Mouse (Mus musculus): Measurements from ENCODE around the gene Adgrg5. TPM values are rescaled to one million over a fixed set of nuclear protein-coding genes. Genes with fewer than 3 reads are reported as not detected.

Gene Adgrg5
- polyA plus RNA-seq, 1 experiment from 2014 or later: not detected

DNA sequence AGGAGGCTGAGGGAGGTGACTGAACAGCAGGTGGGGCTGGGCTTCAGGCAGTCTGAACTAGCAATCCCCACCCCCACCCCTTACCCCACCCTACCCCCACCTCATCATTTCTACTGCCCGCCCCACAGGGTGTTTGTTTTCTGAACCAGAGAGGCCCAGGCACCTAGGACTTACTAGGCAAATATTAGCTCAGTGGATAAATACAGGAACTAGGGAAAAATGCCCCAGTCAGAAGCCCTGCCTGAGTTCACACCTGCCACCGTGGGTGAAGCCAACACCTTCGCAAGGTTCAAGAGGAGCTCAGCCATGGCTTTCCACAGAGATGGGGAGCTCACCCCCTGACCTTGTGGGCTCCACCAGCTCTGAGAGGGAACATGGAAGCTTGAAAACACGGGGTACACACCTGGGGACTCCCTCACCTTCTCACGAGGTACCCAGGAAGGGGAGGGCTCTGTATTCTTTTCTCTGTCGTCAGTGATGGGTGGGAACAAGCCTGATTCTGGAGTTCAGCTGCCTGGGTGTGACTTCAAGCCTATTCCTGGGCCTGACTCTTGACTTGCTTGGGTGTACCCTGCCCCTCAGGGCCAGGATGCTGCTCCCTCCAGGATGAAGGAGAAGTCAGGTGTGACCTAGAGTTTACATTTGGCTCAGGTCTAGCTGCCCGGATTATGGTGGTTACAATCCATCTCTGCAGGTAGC is 51.1 kb downstream of the Adgrg5 start, which contains the start of gene Adgrg1:
Gene Adgrg1 (plus strand): TSS at position 285 of the 699 bp plus-strand sequence.
- Histone ChIP-seq H3K27me3 (no peaks in the 10 kb centered on the region), H3K9ac (replicated peaks) (no peak within 1 kb of the TSS), H3K4me2 (replicated peaks) (no peak within 1 kb of the TSS), H3K36me3 (no peaks in the 10 kb centered on the region), H3K9me3 (no peaks in the 10 kb centered on the region), H3K27ac (replicated peaks) (no peak within 1 kb of the TSS), H3K4me3 (no peak within 1 kb of the TSS), H3K4me1 (peaks cover 25% of the 10 kb centered on the region)
- 63% methylated on average over 7 of the region's 7 CpGs for WGBS
- no peak for ATAC-seq (replicated peaks)

DNA sequence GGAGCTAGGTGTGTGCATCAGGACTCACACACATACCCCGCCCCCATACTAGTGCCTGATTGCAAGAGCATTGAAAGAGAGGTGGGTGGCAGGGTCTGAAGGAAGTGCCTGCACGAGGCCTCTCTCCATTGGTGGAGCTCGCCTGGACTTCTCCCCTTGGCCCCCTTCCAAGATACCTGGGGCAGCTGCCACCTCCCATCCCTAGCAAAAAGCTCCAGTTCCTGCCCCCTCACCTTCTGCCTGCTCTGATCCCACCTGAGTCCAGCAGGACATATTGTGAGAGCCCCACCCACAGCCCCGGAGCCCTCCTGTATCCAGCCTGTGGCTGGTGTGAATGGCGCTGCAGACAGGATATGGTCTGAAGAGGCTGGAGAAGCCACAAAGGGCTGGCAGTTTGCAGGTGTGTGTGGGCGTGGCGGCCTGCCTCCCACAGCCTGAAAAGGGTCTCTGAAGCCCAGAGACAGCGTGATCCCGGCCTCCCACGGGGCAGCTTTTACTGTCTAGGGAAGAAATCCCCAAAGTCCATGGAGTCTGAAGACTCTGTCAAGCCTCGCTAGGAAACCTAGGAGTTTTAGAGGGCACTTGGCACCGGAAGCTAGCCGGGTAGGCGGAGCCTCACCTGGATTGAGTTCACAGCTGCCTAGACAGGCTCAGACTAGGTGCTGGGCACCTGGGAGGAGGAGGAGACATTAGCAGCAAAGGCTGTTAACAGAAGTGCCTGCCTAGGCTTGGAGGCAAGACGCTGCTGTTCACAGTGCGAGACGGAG is 53.3 kb downstream of the Adgrg5 start:
- Histone ChIP-seq H3K36me3 (no peaks in the 10 kb centered on the region), H3K4me3 (no peak overlapping the region), H3K27me3 (no peaks in the 10 kb centered on the region), H3K4me1 (peaks cover 35% of the 10 kb centered on the region), H3K4me2 (replicated peaks) (peak overlapping the region; percentile 16; the same call in 1 of the 2 replicates), H3K9me3 (no peaks in the 10 kb centered on the region), H3K27ac (replicated peaks) (no peak overlapping the region), H3K9ac (replicated peaks) (no peak overlapping the region)
- ATAC-seq (replicated peaks): no peak
- WGBS: 22% methylated on average over 17 of the region's 17 CpGs

DNA sequence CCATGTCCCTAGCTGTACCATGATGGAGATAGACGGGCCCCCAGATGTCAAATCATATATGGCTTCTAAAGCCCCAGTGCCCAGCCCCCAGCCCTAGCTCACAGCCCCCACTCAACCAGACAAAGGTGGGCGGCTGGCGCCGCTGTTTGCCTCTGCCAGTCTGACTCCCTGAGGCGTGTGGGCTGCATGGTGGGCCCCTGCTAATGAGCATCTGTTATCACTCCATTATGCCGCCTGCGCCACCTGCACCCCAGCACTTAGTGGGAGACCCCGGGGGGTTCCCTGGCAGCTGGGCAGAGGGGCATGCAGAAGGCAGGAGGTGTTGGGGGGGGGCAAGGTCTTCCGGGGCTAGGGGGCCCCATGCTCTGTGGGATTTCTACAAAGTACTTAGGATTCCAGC is 54.6 kb downstream of the Adgrg5 start:
- no peaks in the 10 kb centered on the region for H3K36me3 ChIP-seq
- no peak overlapping the region for H3K4me2 ChIP-seq (replicated peaks)
- H3K9me3 ChIP-seq: no peaks in the 10 kb centered on the region
- H3K4me3 ChIP-seq: no peak overlapping the region
- no peaks in the 10 kb centered on the region for H3K27me3 ChIP-seq
- ATAC-seq (replicated peaks): peak; percentile 40
- peaks cover 48% of the 10 kb centered on the region for H3K4me1 ChIP-seq
- no peak overlapping the region for H3K9ac ChIP-seq (replicated peaks)
- H3K27ac ChIP-seq (replicated peaks): peak overlapping the region; percentile 51; the same call in 1 of the 2 replicates
- whole genome bisulfite sequencing: 6% methylated on average over 9 of the region's 9 CpGs

DNA sequence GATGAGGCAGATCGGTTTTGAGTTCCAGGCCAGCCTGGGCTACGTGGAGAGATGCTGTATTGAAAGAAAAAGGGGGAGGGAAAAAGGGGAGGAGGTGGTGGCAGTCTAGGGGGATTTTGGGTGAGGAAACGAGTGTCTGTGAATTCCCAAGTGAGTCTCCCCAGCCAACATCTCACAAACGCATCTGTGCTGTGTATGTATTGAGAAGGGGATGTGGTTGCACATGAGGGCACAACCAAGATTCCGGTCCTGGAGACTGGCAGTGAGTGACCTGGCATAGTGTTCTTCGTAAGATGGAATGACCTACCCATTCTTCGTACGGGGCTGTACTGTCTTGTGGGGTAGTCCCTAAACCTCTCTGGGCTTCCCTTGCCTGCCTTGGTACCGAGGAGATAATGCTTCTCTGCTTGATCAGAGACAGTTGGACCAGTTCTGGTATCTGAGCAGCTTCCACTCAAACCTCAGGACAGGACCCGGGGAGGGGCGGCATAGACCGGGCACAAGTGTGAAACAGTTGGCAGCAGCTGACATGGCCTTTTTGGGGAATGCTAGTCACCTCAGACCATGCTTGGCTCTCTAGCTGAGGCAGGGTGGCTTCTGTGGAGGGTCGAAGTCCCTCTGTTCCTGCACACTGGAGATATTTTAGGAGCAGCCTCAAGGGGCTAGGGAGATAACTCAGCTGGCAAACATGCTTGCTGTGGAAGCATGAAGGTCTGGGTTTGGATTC is 55.3 kb downstream of the Adgrg5 start:
- ATAC-seq (replicated peaks): no peak

DNA sequence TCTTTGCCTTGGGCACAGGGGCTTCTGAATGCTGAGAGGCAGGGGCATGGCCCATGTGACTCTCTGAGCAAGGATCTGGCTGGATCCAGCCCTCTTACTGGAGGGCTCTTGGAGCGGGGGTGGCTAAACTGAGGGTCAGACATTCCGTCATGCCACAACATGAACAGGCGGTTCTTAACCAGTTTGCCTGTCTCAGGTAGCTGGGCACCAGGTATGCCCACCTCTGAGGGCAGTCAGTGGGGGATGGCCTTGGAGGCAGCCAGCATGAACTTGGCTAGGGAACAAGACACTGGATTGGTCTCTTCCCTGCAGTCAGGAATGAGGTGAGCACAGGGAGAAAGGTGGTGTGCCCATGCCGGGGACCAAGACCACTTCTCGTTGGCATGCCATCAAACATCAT is 56.7 kb downstream of the Adgrg5 start:
- Histone ChIP-seq H3K27me3 (no peaks in the 10 kb centered on the region), H3K4me3 (no peak overlapping the region), H3K4me2 (replicated peaks) (no peak overlapping the region), H3K9me3 (no peaks in the 10 kb centered on the region), H3K36me3 (no peaks in the 10 kb centered on the region), H3K4me1 (peaks cover 65% of the 10 kb centered on the region), H3K27ac (replicated peaks) (no peak overlapping the region), H3K9ac (replicated peaks) (no peak overlapping the region)
- ATAC-seq (replicated peaks): no peak
- WGBS: 89% methylated on average over 5 of the region's 5 CpGs

More for the DNA sequence above, 55.3 kb downstream of the Adgrg5 start:
- no peak overlapping the region for H3K4me3 ChIP-seq
- H3K9ac ChIP-seq (replicated peaks): no peak overlapping the region
- peak overlapping the region; percentile 51; the same call in 1 of the 2 replicates for H3K27ac ChIP-seq (replicated peaks)
- no peaks in the 10 kb centered on the region for H3K9me3 ChIP-seq
- H3K4me1 ChIP-seq: peaks cover 55% of the 10 kb centered on the region
- 68% methylated on average over 13 of the region's 13 CpGs for WGBS
- H3K27me3 ChIP-seq: no peaks in the 10 kb centered on the region
- no peak overlapping the region for H3K4me2 ChIP-seq (replicated peaks)
- no peaks in the 10 kb centered on the region for H3K36me3 ChIP-seq

DNA sequence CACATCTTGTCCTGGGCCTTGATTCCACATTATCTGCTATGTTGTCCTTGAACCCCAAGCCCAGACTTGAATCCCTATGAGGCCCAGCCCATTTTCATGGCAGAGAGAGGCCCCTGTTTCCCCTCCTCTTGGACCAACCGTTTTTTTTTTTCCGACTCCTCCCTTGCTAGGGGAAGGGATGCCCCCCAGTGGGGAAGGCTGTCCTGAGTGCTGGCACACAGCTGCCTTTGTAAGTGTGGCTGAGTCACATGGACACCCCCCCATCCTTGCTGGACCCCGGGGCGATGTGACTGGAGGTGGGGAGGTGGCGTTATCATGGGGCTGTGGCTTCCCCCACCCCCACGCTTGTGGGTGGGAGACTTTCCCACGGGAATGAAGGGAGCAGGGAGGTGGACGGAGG is 57.5 kb downstream of the Adgrg5 start:
- Histone ChIP-seq H3K4me3 (no peak overlapping the region), H3K36me3 (no peaks in the 10 kb centered on the region), H3K9me3 (no peaks in the 10 kb centered on the region), H3K9ac (replicated peaks) (no peak overlapping the region), H3K27me3 (no peaks in the 10 kb centered on the region), H3K4me2 (replicated peaks) (no peak overlapping the region), H3K27ac (replicated peaks) (peak overlapping the region; percentile 83), H3K4me1 (peaks cover 73% of the 10 kb centered on the region)
- no peak for ATAC-seq (replicated peaks)
- 57% methylated on average over 8 of the region's 8 CpGs for WGBS

DNA sequence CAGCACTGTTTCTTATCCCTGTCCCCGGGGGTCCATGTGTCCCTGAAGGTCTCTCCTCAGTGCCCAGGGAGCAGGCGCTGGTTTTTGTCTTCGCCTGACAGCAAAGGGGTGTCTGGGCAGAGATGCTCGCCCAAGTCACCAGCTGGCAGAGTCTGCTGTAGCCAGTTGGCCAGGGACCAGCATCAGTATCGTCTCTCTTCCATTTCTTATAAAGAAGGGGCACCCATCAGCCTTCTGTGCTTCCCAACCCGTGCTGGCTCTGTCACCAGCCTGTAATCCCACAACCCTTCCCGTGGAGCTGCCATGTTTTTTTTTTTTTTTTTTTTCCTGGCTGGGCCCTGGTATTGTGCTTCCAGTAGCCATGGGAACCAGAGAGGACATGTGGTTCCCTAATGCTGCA is 58.4 kb downstream of the Adgrg5 start:
- WGBS: 33% methylated on average over 7 of the region's 7 CpGs
- H3K9me3 ChIP-seq: no peaks in the 10 kb centered on the region
- H3K4me1 ChIP-seq: peaks cover 78% of the 10 kb centered on the region
- peak; percentile 30 for ATAC-seq (replicated peaks)
- no peak overlapping the region for H3K4me3 ChIP-seq
- no peak overlapping the region for H3K4me2 ChIP-seq (replicated peaks)
- no peak overlapping the region for H3K9ac ChIP-seq (replicated peaks)
- H3K27me3 ChIP-seq: no peaks in the 10 kb centered on the region
- H3K36me3 ChIP-seq: no peaks in the 10 kb centered on the region
- H3K27ac ChIP-seq (replicated peaks): peak overlapping the region; percentile 83

DNA sequence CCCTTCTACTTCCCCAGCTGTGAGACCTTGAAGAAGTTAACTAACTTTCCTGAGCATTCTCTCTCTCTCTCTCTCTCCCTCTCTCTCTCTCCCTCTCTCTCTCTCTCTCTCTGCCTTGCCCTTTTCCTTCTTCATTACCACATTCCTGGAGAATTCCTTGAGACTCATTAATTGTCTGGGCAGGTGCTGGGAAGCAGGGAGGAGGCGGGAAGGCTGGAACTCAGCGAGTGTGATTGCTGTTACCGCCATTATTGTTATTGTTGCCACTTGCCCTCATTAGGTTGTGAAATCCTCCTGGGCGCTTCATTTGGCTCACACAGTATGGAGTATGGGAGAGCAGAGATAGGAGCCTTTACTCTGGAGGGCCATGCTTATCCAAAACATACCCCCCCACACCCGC is 59.7 kb downstream of the Adgrg5 start:
- WGBS: 14% methylated on average over 5 of the region's 5 CpGs
- no peak overlapping the region for H3K9ac ChIP-seq (replicated peaks)
- peak overlapping the region; percentile 83 for H3K27ac ChIP-seq (replicated peaks)
- H3K9me3 ChIP-seq: no peaks in the 10 kb centered on the region
- no peak for ATAC-seq (replicated peaks)
- no peaks in the 10 kb centered on the region for H3K36me3 ChIP-seq
- H3K27me3 ChIP-seq: no peaks in the 10 kb centered on the region
- H3K4me1 ChIP-seq: peaks cover 74% of the 10 kb centered on the region
- no peak overlapping the region for H3K4me3 ChIP-seq
- no peak overlapping the region for H3K4me2 ChIP-seq (replicated peaks)

DNA sequence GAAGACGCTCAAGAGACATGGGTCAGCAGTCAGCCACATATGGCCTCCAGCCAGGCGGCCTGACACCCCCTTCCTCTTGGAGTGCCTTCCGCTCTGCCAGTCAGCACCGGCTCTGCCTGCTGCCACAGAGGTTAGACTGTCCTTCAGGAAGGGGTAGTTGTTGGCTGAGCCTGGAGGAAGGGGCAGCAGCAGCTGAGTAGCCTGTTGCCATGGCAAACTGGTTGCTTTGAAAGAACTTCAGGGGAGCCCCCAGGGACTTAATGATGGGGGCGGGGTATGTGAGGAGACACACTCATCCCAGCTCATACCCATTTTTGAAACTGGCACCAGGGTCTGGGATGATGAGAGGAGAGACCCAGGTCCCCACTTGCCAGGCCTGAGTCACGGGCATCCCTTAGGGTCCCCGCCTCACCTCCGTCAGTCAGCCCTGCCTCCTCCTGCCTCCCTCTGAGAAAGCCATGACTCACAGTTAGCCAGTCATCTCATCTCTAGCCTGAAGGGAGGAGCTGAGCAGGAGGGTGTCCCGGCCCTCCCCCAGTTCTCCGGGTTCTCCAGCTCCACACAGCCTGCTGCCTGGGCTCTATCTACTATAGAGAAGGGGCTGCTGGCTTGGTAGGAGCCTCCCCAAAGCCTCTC is 60.5 kb downstream of the Adgrg5 start:
- H3K4me1 ChIP-seq: peaks cover 66% of the 10 kb centered on the region

DNA sequence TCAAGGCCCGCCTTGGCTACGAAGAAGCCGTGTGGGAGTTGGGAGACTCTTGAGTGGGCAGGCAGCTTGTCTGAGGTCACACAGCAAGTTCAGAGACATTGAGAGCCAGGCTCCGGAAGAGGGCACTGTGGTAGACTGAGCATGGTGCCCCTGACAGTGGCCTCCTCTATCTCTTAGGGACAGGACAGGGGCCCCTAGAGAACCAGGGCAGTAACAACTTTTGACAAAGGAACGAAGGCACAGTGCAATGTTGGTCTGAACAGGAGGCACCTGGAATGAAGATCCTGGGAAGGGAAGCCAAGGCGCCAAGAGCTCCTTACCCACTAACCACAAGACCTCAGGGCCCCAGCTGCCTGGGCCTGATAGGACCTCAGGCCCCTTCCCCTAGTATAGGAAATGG is 61.5 kb downstream of the Adgrg5 start:
- peaks cover 66% of the 10 kb centered on the region for H3K4me1 ChIP-seq
- H3K9ac ChIP-seq (replicated peaks): no peak overlapping the region
- H3K36me3 ChIP-seq: no peaks in the 10 kb centered on the region
- no peak overlapping the region for H3K4me2 ChIP-seq (replicated peaks)
- no peak overlapping the region for H3K4me3 ChIP-seq
- 0 out of 2 replicates have a peak overlapping the region, but pooled peaks have one; percentile 54 for H3K27ac ChIP-seq (replicated peaks)
- no peak for ATAC-seq (replicated peaks)
- no peaks in the 10 kb centered on the region for H3K27me3 ChIP-seq
- 88% methylated on average over 6 of the region's 6 CpGs for WGBS
- H3K9me3 ChIP-seq: no peaks in the 10 kb centered on the region

More for the DNA sequence above, 60.5 kb downstream of the Adgrg5 start:
- H3K27me3 ChIP-seq: no peaks in the 10 kb centered on the region
- no peak overlapping the region for H3K4me3 ChIP-seq
- ATAC-seq (replicated peaks): peak; percentile 44
- no peak overlapping the region; the same call in 1 of the 2 replicates for H3K4me2 ChIP-seq (replicated peaks)
- H3K9ac ChIP-seq (replicated peaks): no peak overlapping the region
- H3K9me3 ChIP-seq: no peaks in the 10 kb centered on the region
- 8% methylated on average over 10 of the region's 10 CpGs for WGBS
- no peaks in the 10 kb centered on the region for H3K36me3 ChIP-seq
- peak overlapping the region; percentile 54 for H3K27ac ChIP-seq (replicated peaks)

DNA sequence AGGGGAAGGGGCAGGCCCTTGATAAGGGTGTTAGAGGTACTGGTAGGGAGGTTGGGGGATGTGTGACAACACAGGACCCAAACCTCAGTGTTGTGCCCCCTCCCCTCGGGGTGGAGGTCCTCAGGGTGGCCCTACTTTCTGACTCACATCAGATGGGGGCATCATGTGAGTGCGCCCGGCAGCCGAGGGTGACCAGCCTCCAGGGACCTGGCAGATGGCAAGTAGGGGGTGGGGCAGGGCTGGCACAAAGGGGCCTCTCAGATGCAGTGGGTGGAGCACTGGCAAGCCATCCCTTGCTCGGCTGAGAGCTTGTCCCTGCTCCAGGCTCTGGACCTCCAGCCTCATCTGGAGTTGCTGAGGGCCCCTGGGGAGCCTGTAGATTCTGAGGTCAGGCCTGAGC is 63.2 kb downstream of the Adgrg5 start:
- peak overlapping the region; percentile 72 for H3K27ac ChIP-seq (replicated peaks)
- no peaks in the 10 kb centered on the region for H3K36me3 ChIP-seq
- peak; percentile 70 for ATAC-seq (replicated peaks)
- H3K9ac ChIP-seq (replicated peaks): no peak overlapping the region
- no peaks in the 10 kb centered on the region for H3K27me3 ChIP-seq
- no peak overlapping the region for H3K4me3 ChIP-seq
- no peak overlapping the region for H3K4me2 ChIP-seq (replicated peaks)
- H3K9me3 ChIP-seq: no peaks in the 10 kb centered on the region
- WGBS: 15% methylated on average over 5 of the region's 5 CpGs
- peaks cover 70% of the 10 kb centered on the region for H3K4me1 ChIP-seq
